Mouse (Mus musculus): Measurements from ENCODE around the gene Vamp2. TPM values are rescaled to one million over a fixed set of nuclear protein-coding genes. Genes with fewer than 3 reads are reported as not detected.
A peak's percentile ranks its signal among the peaks of the same experiment; 100 is the strongest.

The Vamp2 gene
- total RNA-seq, 2 experiments from 2014 or later, result 8.2 to 41.2 TPM

DNA sequence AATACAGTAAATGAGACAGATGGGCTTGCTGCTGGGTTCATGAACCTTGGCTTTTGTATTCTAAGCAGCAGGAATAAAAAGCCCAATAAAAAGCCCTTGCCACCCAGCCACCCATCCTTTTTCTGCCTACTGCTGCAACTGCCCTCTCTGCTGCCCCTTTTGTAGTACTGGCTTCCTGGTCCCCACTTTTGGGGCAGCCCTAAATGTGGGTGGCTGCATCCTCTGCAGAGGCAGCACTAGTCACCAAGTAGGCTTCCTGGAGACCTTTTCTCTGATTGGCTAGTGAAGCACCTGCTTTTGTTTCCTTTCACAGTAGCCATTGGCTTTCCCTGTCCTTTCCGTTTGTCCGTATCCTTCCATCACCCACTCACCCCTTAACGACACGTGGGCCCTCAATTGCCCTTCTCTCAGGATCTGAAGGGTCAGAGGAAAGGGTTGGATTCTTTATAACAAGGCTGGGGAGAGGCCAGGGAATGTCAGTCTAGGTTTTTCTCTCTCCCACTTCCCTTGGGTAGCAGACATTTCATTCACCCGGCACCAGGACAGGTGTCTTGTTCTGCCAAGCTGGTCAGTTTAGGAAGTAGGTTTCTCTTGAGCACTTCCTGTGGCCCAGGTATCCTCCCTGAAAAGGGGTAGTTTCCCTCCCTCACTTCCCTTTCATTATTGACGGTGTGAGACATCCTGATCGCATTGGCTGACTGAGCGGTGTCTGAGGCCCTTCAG lies 9.9 kb downstream of the Vamp2 start:
- ATAC-seq (replicated peaks; ENCODE audit: poor library complexity), result no peak

DNA sequence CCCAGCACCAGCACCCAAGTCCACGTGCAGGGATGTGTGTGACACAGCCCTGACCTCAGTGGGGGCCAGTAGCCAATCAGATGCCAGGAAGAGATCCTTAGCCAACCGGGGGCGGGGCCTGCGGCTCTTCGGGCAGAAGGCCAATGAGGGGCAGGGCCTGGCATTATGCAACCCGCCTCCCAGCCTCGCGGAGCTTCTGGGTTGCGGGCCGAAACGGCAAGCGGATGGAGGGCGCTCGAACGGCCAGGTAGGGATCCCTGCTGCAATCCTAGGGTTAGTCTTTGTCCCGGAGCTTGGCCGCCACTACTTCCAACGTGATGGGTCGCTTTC lies 10.4 kb downstream of the Vamp2 start:
- peak; percentile 40 for ATAC-seq (replicated peaks; ENCODE audit: poor library complexity)

DNA sequence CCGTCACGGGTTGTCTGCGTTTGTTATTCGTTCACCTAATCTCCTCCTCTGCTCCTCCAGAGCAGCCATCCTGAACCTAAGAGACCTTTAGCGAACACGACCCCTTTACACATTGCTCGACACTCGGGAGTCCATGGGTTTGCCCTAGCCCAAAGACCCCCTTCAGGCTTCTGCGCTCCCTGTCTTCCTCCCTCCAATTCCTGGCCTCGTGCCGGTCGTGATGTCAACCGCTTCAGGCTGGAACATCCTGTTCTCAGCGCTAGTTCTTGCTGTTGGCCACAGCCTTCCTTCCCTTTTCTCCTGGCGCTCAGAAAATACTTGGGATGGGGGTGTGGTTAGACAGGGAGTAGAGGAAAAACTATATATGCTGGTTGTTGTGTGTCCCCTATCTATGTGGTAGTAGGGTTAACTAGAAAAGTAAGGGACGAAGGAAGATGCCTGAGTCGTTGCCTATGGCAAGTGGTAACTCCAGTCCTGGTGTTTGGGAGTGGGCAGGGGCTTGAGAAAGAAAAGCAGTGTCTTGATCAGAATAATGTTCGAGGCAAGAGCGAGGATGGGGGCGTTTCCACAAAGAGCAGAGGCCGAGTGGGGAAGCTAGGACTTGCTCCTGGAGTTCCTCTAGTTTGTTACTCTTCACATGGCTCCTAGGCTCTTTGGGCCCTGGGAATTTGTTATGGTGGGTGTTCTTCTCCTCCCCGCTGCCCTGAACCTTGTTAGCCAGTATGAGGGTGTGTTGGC lies 11.1 kb downstream of the Vamp2 start:
- ATAC-seq (replicated peaks; ENCODE audit: poor library complexity), result no peak

GRCm38 (mm10) chr11:69099915-69100345 lies 11.6 kb downstream of the Vamp2 start:
- ATAC-seq (replicated peaks; ENCODE audit: poor library complexity), result peak; percentile 37

- no peak for ATAC-seq (replicated peaks; ENCODE audit: poor library complexity)
Measured at GRCm38 (mm10) chr11:69100639-69101360, 12.5 kb downstream of the Vamp2 start.

- ATAC-seq (replicated peaks; ENCODE audit: poor library complexity), result no peak
Measured at GRCm38 (mm10) chr11:69101604-69102402, 13.5 kb downstream of the Vamp2 start.

- ATAC-seq (replicated peaks; ENCODE audit: poor library complexity), result no peak
Measured at GRCm38 (mm10) chr11:69102403-69102725, 14.1 kb downstream of the Vamp2 start.

DNA sequence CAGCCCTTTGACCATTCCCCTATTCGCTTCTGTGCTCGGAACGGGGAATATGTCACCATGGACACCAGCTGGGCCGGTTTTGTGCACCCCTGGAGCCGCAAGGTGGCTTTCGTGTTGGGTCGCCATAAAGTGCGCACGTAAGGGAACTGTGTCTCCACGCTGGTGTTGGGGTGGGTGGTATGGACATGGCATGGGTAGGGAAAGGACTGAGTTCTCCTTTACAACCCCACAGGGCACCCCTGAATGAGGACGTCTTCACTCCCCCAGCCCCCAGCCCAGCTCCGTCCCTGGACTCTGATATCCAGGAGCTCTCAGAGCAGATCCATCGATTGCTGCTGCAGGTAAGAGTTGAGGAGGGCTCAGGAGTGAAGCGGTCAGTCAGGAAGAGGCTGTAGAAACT lies 14.8 kb downstream of the Vamp2 start:
- no peak for ATAC-seq (replicated peaks; ENCODE audit: poor library complexity)

GRCm38 (mm10) chr11:69103531-69104435 lies 15.5 kb downstream of the Vamp2 start:
- no peak for ATAC-seq (replicated peaks; ENCODE audit: poor library complexity)

- ATAC-seq (replicated peaks; ENCODE audit: poor library complexity), result no peak
Measured at GRCm38 (mm10) chr11:69104487-69104886, 16.2 kb downstream of the Vamp2 start.

DNA sequence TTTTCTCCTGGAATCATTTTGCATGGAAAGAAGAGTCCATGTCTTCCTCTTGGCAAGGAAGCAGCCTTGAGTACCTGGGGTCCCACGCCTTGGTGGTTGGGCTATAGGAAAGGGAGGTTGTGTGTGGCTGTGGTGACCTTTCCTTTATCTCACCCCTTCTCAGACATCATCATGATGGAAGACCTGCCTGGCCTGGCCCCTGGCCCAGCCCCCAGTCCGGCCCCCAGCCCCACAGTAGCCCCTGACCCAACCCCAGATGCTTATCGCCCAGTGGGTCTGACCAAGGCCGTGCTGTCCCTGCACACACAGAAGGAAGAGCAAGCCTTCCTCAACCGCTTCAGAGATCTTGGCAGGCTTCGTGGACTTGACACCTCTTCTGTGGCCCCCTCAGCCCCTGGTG lies 16.9 kb downstream of the Vamp2 start:
- no peak for ATAC-seq (replicated peaks; ENCODE audit: poor library complexity)

- ATAC-seq (replicated peaks; ENCODE audit: poor library complexity), result no peak
Measured at GRCm38 (mm10) chr11:69105796-69106195, 17.5 kb downstream of the Vamp2 start.

DNA sequence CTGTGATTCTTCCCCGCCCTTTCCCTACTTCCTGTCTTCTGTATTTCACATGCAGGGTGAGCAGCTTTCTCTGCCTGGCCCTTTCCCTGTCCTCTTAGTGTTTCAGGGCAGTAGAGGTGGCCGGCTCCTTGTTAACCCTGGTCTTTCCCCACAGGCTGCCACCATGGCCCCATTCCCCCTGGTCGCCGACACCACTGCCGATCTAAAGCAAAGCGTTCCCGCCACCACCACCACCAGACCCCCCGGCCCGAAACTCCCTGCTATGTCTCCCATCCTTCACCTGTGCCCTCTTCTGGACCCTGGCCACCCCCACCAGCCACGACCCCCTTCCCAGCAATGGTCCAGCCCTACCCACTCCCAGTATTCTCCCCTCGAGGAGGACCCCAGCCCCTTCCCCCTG lies 18.0 kb downstream of the Vamp2 start:
- ATAC-seq (replicated peaks; ENCODE audit: poor library complexity), result no peak

GRCm38 (mm10) chr11:69106842-69107241 lies 18.6 kb downstream of the Vamp2 start:
- no peak for ATAC-seq (replicated peaks; ENCODE audit: poor library complexity)

DNA sequence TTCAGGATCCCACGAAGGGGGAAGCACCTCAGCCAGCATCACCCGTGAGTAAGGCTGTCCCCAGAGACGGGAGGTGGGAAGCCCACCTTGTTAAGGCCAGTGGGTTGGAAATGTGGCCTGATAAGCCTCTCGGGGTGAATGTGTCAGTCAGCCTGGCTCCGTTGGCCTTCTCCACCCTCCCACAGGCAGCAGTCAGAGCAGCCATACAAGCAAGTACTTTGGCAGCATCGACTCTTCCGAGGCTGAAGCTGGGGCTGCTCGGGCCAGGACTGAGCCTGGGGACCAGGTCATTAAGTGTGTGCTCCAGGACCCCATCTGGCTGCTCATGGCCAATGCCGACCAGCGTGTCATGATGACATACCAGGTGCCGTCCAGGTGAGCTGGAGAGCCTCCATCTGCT lies 19.4 kb downstream of the Vamp2 start:
- ATAC-seq (replicated peaks; ENCODE audit: poor library complexity), result no peak

DNA sequence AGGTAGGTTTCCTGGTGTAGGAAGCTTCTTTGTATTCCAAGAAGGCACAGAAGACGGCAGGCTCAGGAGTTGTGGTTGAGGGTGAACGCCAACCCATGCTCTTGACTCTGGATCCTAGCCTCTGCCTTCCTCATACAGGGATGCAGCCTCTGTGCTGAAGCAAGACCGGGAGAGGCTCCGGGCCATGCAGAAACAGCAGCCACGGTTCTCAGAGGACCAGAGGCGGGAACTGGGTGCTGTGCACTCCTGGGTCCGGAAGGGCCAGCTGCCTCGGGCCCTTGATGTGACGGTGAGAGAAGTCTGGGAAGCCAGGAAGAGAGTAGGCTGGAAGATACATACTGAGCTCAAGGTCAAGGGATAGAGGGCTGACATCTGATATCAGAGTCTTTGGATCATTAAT lies 19.9 kb downstream of the Vamp2 start:
- ATAC-seq (replicated peaks; ENCODE audit: poor library complexity), result no peak

DNA sequence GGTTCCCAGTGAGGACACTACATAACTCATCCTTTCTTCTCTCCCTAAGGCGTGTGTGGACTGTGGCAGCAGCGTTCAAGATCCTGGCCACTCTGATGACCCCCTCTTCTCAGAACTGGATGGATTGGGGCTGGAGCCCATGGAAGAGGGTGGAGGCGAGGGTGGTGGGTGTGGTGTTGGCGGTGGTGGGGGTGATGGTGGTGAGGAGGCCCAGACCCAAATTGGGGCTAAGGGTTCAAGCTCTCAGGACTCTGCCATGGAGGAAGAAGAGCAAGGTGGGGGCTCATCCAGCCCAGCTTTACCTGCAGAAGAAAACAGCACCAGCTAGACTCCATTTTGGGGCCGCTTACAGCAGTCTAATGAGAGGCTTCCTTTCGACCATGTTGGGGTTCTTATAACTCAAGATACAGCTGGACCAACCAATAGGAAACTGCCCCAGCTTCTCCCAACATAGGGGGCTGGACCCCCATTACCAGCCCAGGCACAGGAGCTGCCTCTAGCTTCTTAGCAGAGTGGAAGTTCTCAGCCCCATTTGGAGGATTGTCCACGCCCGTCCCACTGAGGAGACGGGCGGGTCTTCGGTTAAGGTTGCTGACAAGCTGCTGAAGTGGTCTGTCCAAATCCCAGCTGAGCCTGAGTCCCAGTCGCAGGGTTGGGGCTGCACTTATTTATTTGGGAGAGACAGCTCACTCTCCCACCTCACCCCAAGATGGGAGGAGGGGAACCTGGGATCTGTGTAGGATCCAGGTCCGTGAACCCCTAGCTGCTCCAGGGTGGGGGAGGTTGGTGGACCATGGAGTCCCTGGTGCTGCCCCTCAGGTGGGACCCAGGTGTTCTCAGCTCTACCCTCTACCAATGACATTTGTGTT lies 21.0 kb downstream of the Vamp2 start:
- ATAC-seq (replicated peaks; ENCODE audit: poor library complexity), result no peak

DNA sequence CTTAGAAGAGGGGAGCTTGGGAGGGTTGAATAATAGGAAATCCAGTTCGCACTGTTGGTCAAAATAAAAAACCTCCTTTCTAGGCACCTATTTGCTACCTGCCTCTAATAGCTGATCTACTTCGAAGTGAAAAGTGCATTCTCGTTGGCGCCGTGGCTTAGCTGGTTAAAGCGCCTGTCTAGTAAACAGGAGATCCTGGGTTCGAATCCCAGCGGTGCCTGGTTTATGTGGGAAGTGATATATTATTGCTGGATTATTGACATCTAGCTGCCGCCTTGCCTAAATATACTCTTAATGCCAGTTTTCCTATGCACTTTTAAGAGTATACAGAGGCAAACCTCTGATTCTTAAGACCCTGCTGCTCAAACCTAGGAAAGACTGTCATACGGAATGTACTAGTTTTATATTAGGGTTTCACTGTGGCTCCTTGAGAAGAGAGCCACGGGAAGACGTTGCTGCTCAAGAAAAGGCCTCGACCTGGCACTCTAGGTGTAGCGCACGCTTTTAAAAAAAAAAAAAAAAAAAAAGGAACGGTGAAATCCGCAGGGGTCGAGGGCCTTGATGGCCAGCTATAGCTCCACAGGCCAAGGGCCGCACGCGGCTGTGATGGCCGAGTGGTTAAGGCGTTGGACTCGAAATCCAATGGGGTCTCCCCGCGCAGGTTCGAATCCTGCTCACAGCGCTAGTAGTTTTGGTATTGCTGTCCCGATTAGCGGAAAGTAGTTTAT lies 22.2 kb downstream of the Vamp2 start:
- peak; percentile 88 for ATAC-seq (replicated peaks; ENCODE audit: poor library complexity)
